Mouse (Mus musculus) lung, adult 2 months (tissue): ENCODE measurements at regions not wholly inside any gene's neighbourhood (a gene's known extent, or its start where the extent isn't known, plus 50 kb on each side); places are given as distances from the start of the nearest gene placed in this dataset.
A peak's percentile ranks its signal among the peaks of the same experiment; 100 is the strongest.

ENCODE experiments used
- DNase-seq: peaks from one replicate; pipeline ENCODE4 v3.0.0; 2022
- H3K4me1 ChIP-seq: fragments of 200-500 bp; 2 replicates; pipeline ENCODE4 v1.6.1; 2011; ENCODE audit warnings: low read length; ENCODE audit not compliant: control insufficient read depth, insufficient read depth
- H3K4me3 ChIP-seq: fragments of 200-500 bp; replicated peaks from 2 replicates; pipeline ENCODE3; 2011; ENCODE audit warnings: low read depth, mild to moderate bottlenecking, control low read depth, low read length; ENCODE audit errors: extremely low read depth
- CTCF ChIP-seq: fragments of 200-500 bp; IDR thresholded peaks from 2 replicates; pipeline ENCODE4 v1.5.1; 2011; ENCODE audit warnings: mild to moderate bottlenecking, low read length, control low read depth; ENCODE audit not compliant: insufficient read depth
- POLR2A ChIP-seq: fragments of 200-500 bp; IDR thresholded peaks from 2 replicates; pipeline ENCODE4 v1.6.1; 2011; ENCODE audit warnings: low read depth, mild to moderate bottlenecking, control low read depth, low read length, borderline replicate concordance; ENCODE audit errors: extremely low read depth
- WGBS: fragments of 180-500 bp; shearing (Covaris S2); methylation state at CpG from one replicate; pipeline ENCODE4 v1.1.7; 2018; 5-methylcytosine and 5-hydroxymethylcytosine counted together

GRCm38 (mm10) chr9:47461915-47462314 lies 68.1 kb upstream of the Cadm1 start:
- no peak overlapping the region for H3K4me3 ChIP-seq
- DNase-seq = no peak
- TF ChIP-seq CTCF (no peak), POLR2A (no peak)
- WGBS = 70% methylated on average over 3 of the region's 3 CpGs
- no peaks in the 10 kb centered on the region for H3K4me1 ChIP-seq

- Histone ChIP-seq H3K4me3 (no peak overlapping the region), H3K4me1 (peaks cover 3% of the 10 kb centered on the region; the same call in 1 of the 2 replicates)
- DNase-seq = no peak
- TF ChIP-seq POLR2A (no peak), CTCF (no peak)
- 92% methylated on average over 3 of the region's 3 CpGs for WGBS
Measured at GRCm38 (mm10) chr9:47466767-47467166, 63.2 kb upstream of the Cadm1 start.

- WGBS = 92% methylated on average over 9 of the region's 9 CpGs
- no peak for DNase-seq
- TF ChIP-seq CTCF = no peak
- no peak for TF ChIP-seq POLR2A
- no peak overlapping the region for H3K4me3 ChIP-seq
- H3K4me1 ChIP-seq = peaks cover 3% of the 10 kb centered on the region; the same call in 1 of the 2 replicates
Measured at GRCm38 (mm10) chr9:47467815-47468214, 62.2 kb upstream of the Cadm1 start.

- no peak for DNase-seq
- TF ChIP-seq POLR2A = no peak
- TF ChIP-seq CTCF = no peak
- Histone ChIP-seq H3K4me3 (no peak overlapping the region), H3K4me1 (peaks cover 3% of the 10 kb centered on the region; the same call in 1 of the 2 replicates)
- 92% methylated on average over 1 of the region's 1 CpGs for WGBS
Measured at GRCm38 (mm10) chr9:47469576-47469975, 60.4 kb upstream of the Cadm1 start.

- WGBS = 33% methylated on average over 1 of the region's 1 CpGs
- Histone ChIP-seq H3K4me3 (no peak overlapping the region), H3K4me1 (peaks cover 3% of the 10 kb centered on the region; the same call in 1 of the 2 replicates)
- no peak for TF ChIP-seq POLR2A
- TF ChIP-seq CTCF = no peak
- DNase-seq = no peak
Measured at GRCm38 (mm10) chr9:47470741-47471140, 59.2 kb upstream of the Cadm1 start.

- TF ChIP-seq POLR2A = no peak
- no peak for TF ChIP-seq CTCF
- peaks cover 3% of the 10 kb centered on the region; the same call in 1 of the 2 replicates for H3K4me1 ChIP-seq
- DNase-seq = peak; percentile 23
- no peak overlapping the region for H3K4me3 ChIP-seq
- WGBS = 31% methylated on average over 10 of the region's 10 CpGs
Measured at GRCm38 (mm10) chr9:47471767-47472420, 58.1 kb upstream of the Cadm1 start.

- TF ChIP-seq POLR2A = no peak
- TF ChIP-seq CTCF = no peak
- no peak overlapping the region for H3K4me3 ChIP-seq
- H3K4me1 ChIP-seq = peaks cover 3% of the 10 kb centered on the region; the same call in 1 of the 2 replicates
- no peak for DNase-seq
- 86% methylated on average over 5 of the region's 5 CpGs for WGBS
Measured at GRCm38 (mm10) chr9:47473776-47474365, 56.1 kb upstream of the Cadm1 start.

GRCm38 (mm10) chr9:47474776-47475175 lies 55.2 kb upstream of the Cadm1 start:
- 64% methylated on average over 5 of the region's 5 CpGs for WGBS
- Histone ChIP-seq H3K4me1 (peaks cover 3% of the 10 kb centered on the region; the same call in 1 of the 2 replicates), H3K4me3 (no peak overlapping the region)
- DNase-seq = no peak
- no peak for TF ChIP-seq POLR2A
- no peak for TF ChIP-seq CTCF

GRCm38 (mm10) chr9:47477889-47478288 lies 52.1 kb upstream of the Cadm1 start:
- 86% methylated on average over 2 of the region's 2 CpGs for WGBS
- DNase-seq = no peak
- Histone ChIP-seq H3K4me3 (no peak overlapping the region), H3K4me1 (no peaks in the 10 kb centered on the region)
- TF ChIP-seq CTCF (no peak), POLR2A (no peak)
